In genomic region chr7:45016761-45017160, GRCm38 (mm10) we compare ENCODE assay signal across 8 mouse cellular contexts. TPM values are rescaled to one million over a fixed set of nuclear protein-coding genes. Genes with fewer than 3 reads are reported as not detected.
DNase-seq lines count a peak whose midpoint lies in the region; ATAC-seq and TF ChIP-seq lines count a peak whose summit lies in the region.

No protein-coding gene starts in this region.

- peak overlapping the region; percentile 56 for H3K9ac ChIP-seq in intestine, embryonic 15.5 days
- H3K9ac ChIP-seq in neural tube, embryonic 12.5 days, result peak overlapping the region; percentile 53

- intact Hi-C loops in left cerebral cortex, adult 2 months (cut with DNase I), result loop anchor here (2.0 kb wide), 1 partner anchor 36 kb away; the partner anchor contains the start of gene Prr12
- intact Hi-C loops in left cerebral cortex, postnatal 25 days (cut with DNase I), result loop anchor here (1.0 kb wide), 1 partner anchor 37 kb away; no protein-coding TSS in a partner anchor

- peaks cover 18% of the 10 kb centered on the region; the same call in 1 of the 2 replicates for H3K27me3 ChIP-seq in embryonic facial prominence, embryonic 10.5 days (replicated peaks; ENCODE audit: low read depth, poor library complexity, severe bottlenecking)
- no peaks in the 10 kb centered on the region for H3K27me3 ChIP-seq in intestine, embryonic 15.5 days (replicated peaks)
- no peaks in the 10 kb centered on the region for H3K27me3 ChIP-seq in neural tube, embryonic 12.5 days (replicated peaks)

- whole genome bisulfite sequencing in embryonic facial prominence, embryonic 10.5 days, result 2% methylated on average over 4 of the region's 4 CpGs
- WGBS in intestine, embryonic 15.5 days, result 3% methylated on average over 4 of the region's 4 CpGs
- WGBS in neural tube, embryonic 12.5 days, result 5% methylated on average over 4 of the region's 4 CpGs

- H3K4me1 ChIP-seq in embryonic facial prominence, embryonic 10.5 days, result peaks cover 51% of the 10 kb centered on the region
- H3K4me1 ChIP-seq in intestine, embryonic 15.5 days (replicated peaks), result peaks cover 23% of the 10 kb centered on the region
- peaks cover 26% of the 10 kb centered on the region for H3K4me1 ChIP-seq in neural tube, embryonic 12.5 days

- no peak for TF ChIP-seq CTCF in left cerebral cortex, adult 2 months (IDR thresholded peaks at IDR 0.05)

- ATAC-seq in intestine, embryonic 15.5 days, result no peak
- no peak for ATAC-seq in neural tube, embryonic 12.5 days (ENCODE audit: low FRiP score, low read depth)
- ATAC-seq in megakaryocyte-erythroid progenitor cell, adult 5-6 weeks (replicated peaks; ENCODE audit: low FRiP score, low TSS enrichment, poor library complexity, severe bottlenecking), result no peak

- no peaks in the 10 kb centered on the region for H3K9me3 ChIP-seq in embryonic facial prominence, embryonic 10.5 days
- H3K9me3 ChIP-seq in intestine, embryonic 15.5 days, result no peaks in the 10 kb centered on the region
- H3K9me3 ChIP-seq in neural tube, embryonic 12.5 days, result no peaks in the 10 kb centered on the region

- peaks cover 27% of the 10 kb centered on the region for H3K36me3 ChIP-seq in embryonic facial prominence, embryonic 10.5 days (replicated peaks)
- peaks cover 15% of the 10 kb centered on the region for H3K36me3 ChIP-seq in intestine, embryonic 15.5 days
- peaks cover 19% of the 10 kb centered on the region for H3K36me3 ChIP-seq in neural tube, embryonic 12.5 days

- H3K4me3 ChIP-seq in left cerebral cortex, adult 2 months, result peak overlapping the region; percentile 69
- H3K4me3 ChIP-seq in embryonic facial prominence, embryonic 10.5 days, result peak overlapping the region; percentile 98
- H3K4me3 ChIP-seq in intestine, embryonic 15.5 days (replicated peaks), result peak overlapping the region; percentile 83
- H3K4me3 ChIP-seq in neural tube, embryonic 12.5 days, result peak overlapping the region; percentile 95

- no peak for DNase-seq in left cerebral cortex, adult 2 months (ENCODE audit: extremely low spot score in 1 of 2, low spot score in 2 of 2)
- DNase-seq in left cerebral cortex, postnatal 25 days (ENCODE audit: low spot score in 2 of 2), result no peak
- no peak for DNase-seq in embryonic facial prominence, embryonic 10.5 days (ENCODE audit: low spot score)
- DNase-seq in cerebellum, adult 9-11 months, result no peak
- DNase-seq in thymus, postnatal 14 days, result no peak

- peak overlapping the region; percentile 79 for H3K4me2 ChIP-seq in intestine, embryonic 15.5 days (replicated peaks)
- peak overlapping the region; percentile 90 for H3K4me2 ChIP-seq in neural tube, embryonic 12.5 days (replicated peaks)

- peak overlapping the region; percentile 89 for H3K27ac ChIP-seq in left cerebral cortex, adult 2 months
- peak overlapping the region; percentile 96 for H3K27ac ChIP-seq in embryonic facial prominence, embryonic 10.5 days (replicated peaks)
- H3K27ac ChIP-seq in intestine, embryonic 15.5 days, result peak overlapping the region; percentile 99
- H3K27ac ChIP-seq in neural tube, embryonic 12.5 days, result peak overlapping the region; percentile 70

RNA-seq across cellular contexts. Expression of gene Scaf1, which starts 0.6 kb away (rescaled TPM):
- total RNA-seq in left cerebral cortex, adult 2 months (2021), result 100 to 1,000 TPM; 170 to 181 TPM
- total RNA-seq in left cerebral cortex, postnatal 25 days (2021), result 100 to 1,000 TPM; 161 to 163 TPM
- polyA plus RNA-seq in embryonic facial prominence, embryonic 10.5 days (2016; fragmentation: Nextera tagmentation; extraction: Ambion mirVana), result 46.2 and 47.9 TPM in 2 replicates
- polyA plus RNA-seq in intestine, embryonic 15.5 days (2015; fragmentation: Nextera tagmentation; extraction: Ambion mirVana), result 32.0 and 33.6 TPM in 2 replicates
- polyA plus RNA-seq in neural tube, embryonic 12.5 days (2016; fragmentation: Nextera tagmentation; extraction: Ambion mirVana), result 47.2 and 47.3 TPM in 2 replicates
- total RNA-seq in megakaryocyte-erythroid progenitor cell, adult 5-6 weeks (2014; fragmentation: Nextera tagmentation), result 33.0 and 46.3 TPM in 2 replicates
- 7.2 and 10.2 TPM in 2 replicates for total RNA-seq in megakaryocyte-erythroid progenitor cell, adult 5-6 weeks (2017)

RNA-seq across cellular contexts. Expression of gene Rras, which starts 1.0 kb away (rescaled TPM):
- total RNA-seq in left cerebral cortex, adult 2 months (2021), result 10 to 100 TPM; 11.8 to 12.2 TPM
- total RNA-seq in left cerebral cortex, postnatal 25 days (2021), result 10 to 100 TPM; 12.0 to 13.8 TPM
- 18.8 and 20.3 TPM in 2 replicates for polyA plus RNA-seq in embryonic facial prominence, embryonic 10.5 days (2016; fragmentation: Nextera tagmentation; extraction: Ambion mirVana)
- 57.6 and 61.0 TPM in 2 replicates for polyA plus RNA-seq in intestine, embryonic 15.5 days (2015; fragmentation: Nextera tagmentation; extraction: Ambion mirVana)
- 16.8 and 18.4 TPM in 2 replicates for polyA plus RNA-seq in neural tube, embryonic 12.5 days (2016; fragmentation: Nextera tagmentation; extraction: Ambion mirVana)
- total RNA-seq in megakaryocyte-erythroid progenitor cell, adult 5-6 weeks (2014; fragmentation: Nextera tagmentation), result 1.4 and 1.7 TPM in 2 replicates
- total RNA-seq in megakaryocyte-erythroid progenitor cell, adult 5-6 weeks (2017), result 1.3 and 1.6 TPM in 2 replicates

RNA-seq across cellular contexts. Expression of gene Bcl2l12, which starts 18.2 kb away (rescaled TPM):
- 1 to 10 TPM; 3.0 to 3.8 TPM for total RNA-seq in left cerebral cortex, adult 2 months (2021)
- total RNA-seq in left cerebral cortex, postnatal 25 days (2021), result 1 to 10 TPM; 2.7 TPM
- polyA plus RNA-seq in embryonic facial prominence, embryonic 10.5 days (2016; fragmentation: Nextera tagmentation; extraction: Ambion mirVana), result 87.0 and 90.7 TPM in 2 replicates
- 37.3 and 43.6 TPM in 2 replicates for polyA plus RNA-seq in intestine, embryonic 15.5 days (2015; fragmentation: Nextera tagmentation; extraction: Ambion mirVana)
- 41.1 and 42.9 TPM in 2 replicates for polyA plus RNA-seq in neural tube, embryonic 12.5 days (2016; fragmentation: Nextera tagmentation; extraction: Ambion mirVana)
- 37.2 and 42.7 TPM in 2 replicates for total RNA-seq in megakaryocyte-erythroid progenitor cell, adult 5-6 weeks (2014; fragmentation: Nextera tagmentation)
- total RNA-seq in megakaryocyte-erythroid progenitor cell, adult 5-6 weeks (2017), result 15.5 and 25.6 TPM in 2 replicates

RNA-seq across cellular contexts. Expression of gene Irf3, which starts 19.3 kb away (rescaled TPM):
- total RNA-seq in left cerebral cortex, adult 2 months (2021), result 10 to 100 TPM; 36.4 to 36.9 TPM
- 10 to 100 TPM; 31.4 to 42.7 TPM for total RNA-seq in left cerebral cortex, postnatal 25 days (2021)
- 70.3 and 77.5 TPM in 2 replicates for polyA plus RNA-seq in embryonic facial prominence, embryonic 10.5 days (2016; fragmentation: Nextera tagmentation; extraction: Ambion mirVana)
- polyA plus RNA-seq in intestine, embryonic 15.5 days (2015; fragmentation: Nextera tagmentation; extraction: Ambion mirVana), result 89.9 and 99.6 TPM in 2 replicates
- polyA plus RNA-seq in neural tube, embryonic 12.5 days (2016; fragmentation: Nextera tagmentation; extraction: Ambion mirVana), result 71.0 and 73.4 TPM in 2 replicates
- 80.4 and 150 TPM in 2 replicates for total RNA-seq in megakaryocyte-erythroid progenitor cell, adult 5-6 weeks (2014; fragmentation: Nextera tagmentation)
- 84.3 and 104 TPM in 2 replicates for total RNA-seq in megakaryocyte-erythroid progenitor cell, adult 5-6 weeks (2017)

RNA-seq across cellular contexts. Expression of gene Prmt1, which starts 30.4 kb away (rescaled TPM):
- 100 to 1,000 TPM; 143 to 150 TPM for total RNA-seq in left cerebral cortex, adult 2 months (2021)
- 100 to 1,000 TPM; 140 to 163 TPM for total RNA-seq in left cerebral cortex, postnatal 25 days (2021)
- 968 and 991 TPM in 2 replicates for polyA plus RNA-seq in embryonic facial prominence, embryonic 10.5 days (2016; fragmentation: Nextera tagmentation; extraction: Ambion mirVana)
- polyA plus RNA-seq in intestine, embryonic 15.5 days (2015; fragmentation: Nextera tagmentation; extraction: Ambion mirVana), result 449 and 456 TPM in 2 replicates
- polyA plus RNA-seq in neural tube, embryonic 12.5 days (2016; fragmentation: Nextera tagmentation; extraction: Ambion mirVana), result 595 and 646 TPM in 2 replicates
- total RNA-seq in megakaryocyte-erythroid progenitor cell, adult 5-6 weeks (2014; fragmentation: Nextera tagmentation), result 160 and 230 TPM in 2 replicates
- total RNA-seq in megakaryocyte-erythroid progenitor cell, adult 5-6 weeks (2017), result 132 and 171 TPM in 2 replicates

Comparison
In these comparisons a context has a peak if more than half of its experiments do, and no peak if none do; other contexts are left out.
1. RNA of gene Rras, which starts 1.0 kb away (total RNA-seq): 12.0 to 13.8 TPM in left cerebral cortex, postnatal 25 days and 11.8 to 12.2 TPM in left cerebral cortex, adult 2 months; 1.3 to 1.7 TPM in megakaryocyte-erythroid progenitor cell, adult 5-6 weeks; every median in the first group is over 4 times any median in the second.
2. Peak in every context shown above with its lines, with median percentiles within 50 percentile points of each other: H3K27ac ChIP-seq and H3K4me3 ChIP-seq.